ENCODE assay signal across 8 mouse cellular contexts in the genomic region with DNA sequence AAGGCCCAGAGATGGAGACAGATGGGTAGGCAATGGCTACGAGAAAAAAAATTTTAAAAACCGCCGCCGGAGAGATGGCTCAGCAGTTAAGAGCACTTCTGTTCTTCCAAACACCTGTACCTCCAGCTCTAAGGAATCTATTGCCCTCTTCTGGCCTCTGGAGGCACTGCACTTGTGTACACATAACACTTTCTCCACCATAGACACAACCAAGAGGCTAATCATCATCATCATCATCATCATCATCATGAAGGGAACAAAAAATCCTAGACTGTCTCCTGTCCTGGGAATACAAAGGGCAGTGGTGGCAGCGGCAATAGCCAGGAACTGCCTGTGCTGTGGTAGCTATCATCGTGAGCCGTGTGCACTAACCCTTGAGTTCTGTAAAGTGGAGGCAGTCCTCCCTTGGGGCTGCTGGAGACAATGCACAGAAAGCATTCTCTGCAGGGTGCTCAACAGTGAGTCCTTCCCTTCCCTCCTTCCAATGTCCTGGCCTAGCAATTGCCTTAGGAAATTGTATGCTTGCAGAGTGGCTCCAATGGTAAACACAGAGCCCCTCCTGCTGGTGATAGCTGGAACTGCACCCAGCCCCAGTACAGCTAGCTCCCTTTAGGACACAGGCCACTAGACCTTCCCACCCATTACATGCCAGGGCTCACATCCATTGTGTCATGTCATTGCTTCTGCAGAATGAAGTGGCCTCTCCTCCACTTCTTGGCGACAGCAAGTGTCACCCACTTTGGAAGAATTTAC. TPM values are rescaled to one million over a fixed set of nuclear protein-coding genes. Genes with fewer than 3 reads are reported as not detected.
DNase-seq lines count a peak whose midpoint lies in the region; ATAC-seq lines count a peak whose summit lies in the region.

No protein-coding gene starts in this region.

- 77% methylated on average over 8 of the region's 8 CpGs for WGBS in embryonic facial prominence, embryonic 14.5 days

- no peak overlapping the region for H3K4me3 ChIP-seq in embryonic facial prominence, embryonic 14.5 days (ENCODE audit: low read depth, low read length)
- H3K4me3 ChIP-seq in megakaryocyte, embryonic 14.5 days (replicated peaks): peak overlapping the region; percentile 12

- DNase-seq in cerebellum, postnatal 14 days: peak; percentile 40 to 73
- no peak for DNase-seq in cerebellum, adult 9-10 months
- peak; percentile 62 for DNase-seq in T-cell, adult 2 months (ENCODE audit: low spot score)
- DNase-seq in embryonic facial prominence, embryonic 14.5 days (ENCODE audit: low spot score): peak; percentile 19
- peak; percentile 76 to 88 for DNase-seq in heart, postnatal 36 days
- DNase-seq in left cerebral cortex, adult 18-20 months (ENCODE audit: low spot score in 2 of 2): peak; percentile 73 to 78
- DNase-seq in spleen, postnatal 14 days (ENCODE audit: low spot score in 2 of 2): peak; percentile 74 to 84

- H3K36me3 ChIP-seq in embryonic facial prominence, embryonic 14.5 days (ENCODE audit: control insufficient read depth, insufficient read depth, low read length): peaks cover 39% of the 10 kb centered on the region
- H3K36me3 ChIP-seq in megakaryocyte, embryonic 14.5 days (replicated peaks; ENCODE audit: low read length): peaks cover 44% of the 10 kb centered on the region

- no peak overlapping the region for H3K27ac ChIP-seq in embryonic facial prominence, embryonic 14.5 days (replicated peaks; ENCODE audit: low read depth, low read length)

- ATAC-seq in embryonic facial prominence, embryonic 14.5 days (ENCODE audit: low read depth): no peak

- peaks cover 13% of the 10 kb centered on the region; the same call in 1 of the 2 replicates for H3K9me3 ChIP-seq in embryonic facial prominence, embryonic 14.5 days (ENCODE audit: control insufficient read depth, low read length)
- no peaks in the 10 kb centered on the region for H3K9me3 ChIP-seq in megakaryocyte, embryonic 14.5 days

- no peak overlapping the region for H3K9ac ChIP-seq in embryonic facial prominence, embryonic 14.5 days (ENCODE audit: low read depth, low read length)

- intact Hi-C loops in heart, postnatal 36 days (cut with DNase I): loop anchor here (1.0 kb wide), 1 partner anchor 47 kb away; no protein-coding TSS in a partner anchor

- H3K27me3 ChIP-seq in embryonic facial prominence, embryonic 14.5 days (replicated peaks; ENCODE audit: control insufficient read depth, insufficient read depth, low read length): no peaks in the 10 kb centered on the region
- no peaks in the 10 kb centered on the region for H3K27me3 ChIP-seq in megakaryocyte, embryonic 14.5 days (replicated peaks)

- no peaks in the 10 kb centered on the region for H3K4me1 ChIP-seq in embryonic facial prominence, embryonic 14.5 days (ENCODE audit: control insufficient read depth, insufficient read depth, low read length)
- peaks cover 25% of the 10 kb centered on the region for H3K4me1 ChIP-seq in megakaryocyte, embryonic 14.5 days

- H3K4me2 ChIP-seq in embryonic facial prominence, embryonic 14.5 days (ENCODE audit: low read depth, low read length): no peak overlapping the region

RNA-seq across cellular contexts. Expression of a gene that starts 19.2 kb away (rescaled TPM):
- 61.3 and 67.9 TPM in 2 replicates for polyA plus RNA-seq in embryonic facial prominence, embryonic 14.5 days (2014; fragmentation: Nextera tagmentation; extraction: Ambion mirVana)
- 10 to 100 TPM; 16.6 to 18.8 TPM for total RNA-seq in heart, postnatal 36 days (2021)
- 10 to 100 TPM; 40.5 to 44.5 TPM for total RNA-seq in left cerebral cortex, adult 18-20 months (2021)
- polyA plus RNA-seq in megakaryocyte, embryonic 14.5 days (2012; ENCODE audit: insufficient read depth, low replicate concordance): 8.9 and 32.6 TPM in 2 replicates

RNA-seq across cellular contexts. Expression of a gene that starts 27.6 kb away (rescaled TPM):
- polyA plus RNA-seq in embryonic facial prominence, embryonic 14.5 days (2014; fragmentation: Nextera tagmentation; extraction: Ambion mirVana): 1.3 and 2.1 TPM in 2 replicates
- total RNA-seq in heart, postnatal 36 days (2021): 1 to 10 TPM; 2.2 to 2.9 TPM
- under 1 TPM; 0.95 to 0.98 TPM for total RNA-seq in left cerebral cortex, adult 18-20 months (2021)
- 0.53 and 20.4 TPM in 2 replicates for polyA plus RNA-seq in megakaryocyte, embryonic 14.5 days (2012; ENCODE audit: insufficient read depth, low replicate concordance)

RNA-seq across cellular contexts. Expression of a gene that starts 55.7 kb away (rescaled TPM):
- polyA plus RNA-seq in embryonic facial prominence, embryonic 14.5 days (2014; fragmentation: Nextera tagmentation; extraction: Ambion mirVana): 94.9 and 109 TPM in 2 replicates
- total RNA-seq in heart, postnatal 36 days (2021): 10 to 100 TPM; 11.6 to 15.0 TPM
- total RNA-seq in left cerebral cortex, adult 18-20 months (2021): 10 to 100 TPM; 15.4 to 16.5 TPM
- 15.4 and 20.1 TPM in 2 replicates for polyA plus RNA-seq in megakaryocyte, embryonic 14.5 days (2012; ENCODE audit: insufficient read depth, low replicate concordance)
